Mouse (Mus musculus) heart, adult 18-20 months (tissue): Measurements from ENCODE around the gene Col4a1. TPM values are rescaled to one million over a fixed set of nuclear protein-coding genes. Genes with fewer than 3 reads are reported as not detected.

Source experiments
- DNase-seq, 2 experiments: peaks; one replicate each; pipeline ENCODE4 v3.0.0; 2021 to 2022; ENCODE audit warnings: mixed read lengths in 1 of 2
- total RNA-seq, 2 experiments: library from RNA; stranded (reverse); gene quantifications; 2 replicates each; pipeline ENCODE4 v1.2.3; 2021

Col4a1 gene
- total RNA-seq, 2 experiments from 2014 or later = 217 to 274 TPM

GRCm38 (mm10) chr8:11299317-11299602, 13.4 kb downstream of the Col4a1 start:
- no peak for DNase-seq

DNA sequence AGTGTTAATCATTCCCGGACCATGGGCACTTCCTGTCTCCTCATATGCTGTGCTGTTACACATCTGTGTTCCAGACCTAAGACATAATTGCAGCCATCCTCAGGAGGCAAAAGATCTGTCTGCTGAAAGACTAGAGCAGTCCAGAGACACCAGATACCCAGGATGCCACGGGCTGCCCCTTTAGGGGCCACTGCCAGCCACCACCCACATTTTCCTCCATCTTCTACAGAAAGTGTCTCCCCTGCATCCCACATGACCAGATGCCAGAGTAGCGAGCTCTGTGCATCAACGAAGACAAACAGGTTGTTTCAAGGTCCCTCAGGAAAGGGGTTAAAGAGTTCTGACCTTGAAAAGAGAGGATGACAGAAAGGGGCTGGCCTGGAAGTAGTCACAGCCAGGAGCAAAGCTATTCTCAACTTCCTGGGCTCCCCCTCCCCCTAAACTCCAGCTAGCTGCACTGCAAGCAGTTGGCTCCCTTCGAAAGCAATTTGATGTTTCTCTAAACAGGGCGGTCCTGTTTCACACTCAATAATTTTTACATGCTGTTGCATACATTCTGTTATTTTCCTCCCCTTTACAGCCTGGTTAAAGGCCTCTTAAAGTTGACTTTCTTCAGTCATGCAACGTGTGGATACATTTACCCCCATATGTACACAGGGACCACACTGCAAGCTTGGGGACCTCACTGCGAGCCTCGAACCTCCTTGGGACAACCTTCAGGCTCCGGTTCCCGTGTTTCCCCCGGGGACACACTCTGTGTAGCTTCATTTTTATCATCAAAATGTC, 13.9 kb downstream of the Col4a1 start:
- DNase-seq = no peak

- DNase-seq = peak; percentile 74 to 89
Observed at GRCm38 (mm10) chr8:11297141-11297838, 15.3 kb downstream of the Col4a1 start.

DNA sequence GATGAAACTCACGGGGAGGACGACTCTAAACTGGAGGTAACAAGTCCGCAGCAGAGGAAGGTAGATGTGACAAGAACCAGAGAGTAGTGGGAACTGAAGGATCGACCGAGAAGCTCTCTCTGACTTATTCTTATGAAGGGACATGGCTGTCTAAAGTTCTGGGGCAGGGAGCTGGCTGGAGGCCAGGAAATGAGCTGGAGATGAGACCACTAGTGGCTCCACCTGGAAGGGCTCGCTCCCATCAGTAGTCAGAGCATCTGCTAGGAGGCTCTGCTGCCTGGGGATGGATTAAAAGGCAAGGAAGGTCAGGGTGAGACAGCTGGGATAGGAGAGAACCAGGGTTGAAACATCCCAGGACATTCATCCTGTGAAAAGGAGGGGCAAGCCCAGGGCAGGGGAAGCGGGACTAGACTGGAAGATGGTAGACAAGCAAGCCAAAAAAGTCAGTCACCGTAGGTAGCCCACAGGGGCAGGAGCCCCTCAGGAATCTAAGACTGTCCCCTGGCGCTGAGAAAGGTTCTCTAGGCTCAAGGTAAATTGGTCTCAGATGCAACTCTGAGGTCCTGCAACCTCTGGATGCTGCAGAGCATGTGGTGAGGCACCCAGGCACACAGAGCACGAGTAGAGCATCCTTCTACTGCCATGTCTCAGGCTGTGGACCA, 16.2 kb downstream of the Col4a1 start:
- DNase-seq = peak in 1 of 2 experiments; percentile 26

- DNase-seq = peak in 1 of 2 experiments; percentile 77
Observed at GRCm38 (mm10) chr8:11292611-11293010, 20.0 kb downstream of the Col4a1 start.

GRCm38 (mm10) chr8:11290533-11290932, 22.1 kb downstream of the Col4a1 start:
- no peak for DNase-seq

DNA sequence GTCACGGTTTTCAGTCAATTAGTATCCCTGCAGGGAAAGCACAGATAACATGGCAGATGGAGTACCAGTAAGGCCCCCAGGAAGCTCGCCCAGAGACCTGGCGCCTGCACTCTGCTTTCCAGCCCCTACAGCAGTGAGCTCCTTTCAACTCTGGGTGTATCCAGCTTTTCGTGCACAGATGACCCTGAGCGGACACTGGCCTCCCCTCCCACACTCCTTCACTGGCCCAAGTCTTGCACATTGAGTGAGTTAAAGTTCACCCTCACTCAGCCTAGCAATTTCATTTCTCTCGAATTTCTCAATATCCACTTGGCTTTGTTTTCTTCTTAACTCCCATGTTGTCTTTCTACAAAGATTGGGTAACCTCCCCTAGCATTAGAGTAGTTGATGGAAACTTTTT, 24.3 kb downstream of the Col4a1 start:
- peak in 1 of 2 experiments; percentile 53 for DNase-seq

DNA sequence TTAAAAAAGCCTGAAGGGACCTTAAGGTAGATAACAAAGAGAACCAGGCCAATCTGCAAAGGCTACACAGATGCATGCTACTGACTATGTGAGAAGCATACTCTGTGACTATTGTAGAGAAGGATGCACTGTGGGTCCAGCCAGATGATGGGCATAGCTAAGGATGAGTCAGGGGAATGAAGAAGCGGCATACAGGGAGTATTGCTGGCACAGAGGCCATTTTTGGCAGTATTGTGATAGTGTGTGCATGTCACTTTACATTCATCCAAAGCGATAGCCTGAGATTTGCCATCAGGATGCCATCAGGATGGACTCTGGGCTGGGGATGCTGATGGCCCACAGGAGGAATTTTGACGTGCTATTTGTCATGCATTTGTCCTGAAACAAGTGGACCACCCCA, 25.5 kb downstream of the Col4a1 start:
- no peak for DNase-seq

- DNase-seq = peak in 1 of 2 experiments; percentile 62
Observed at GRCm38 (mm10) chr8:11285437-11285836, 27.2 kb downstream of the Col4a1 start.

DNA sequence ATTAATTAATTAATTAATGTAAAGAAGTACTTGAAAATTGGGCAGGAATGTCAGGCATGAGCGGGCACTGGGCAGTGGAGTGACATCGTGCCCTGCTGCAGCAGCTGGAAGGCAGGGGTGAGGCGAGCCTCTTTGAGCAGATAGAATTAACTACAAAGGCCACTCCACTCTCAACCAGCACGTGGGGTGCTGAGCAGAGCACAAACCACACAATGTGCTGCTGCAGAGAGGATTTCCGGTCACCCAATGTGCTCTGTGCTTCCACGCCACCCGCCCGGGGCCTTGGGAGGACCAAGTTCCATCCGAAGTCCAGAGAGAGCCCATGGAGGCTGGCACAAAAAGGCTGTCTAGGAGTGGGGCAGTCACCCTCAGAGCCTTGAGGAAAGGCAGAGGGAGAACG, 29.4 kb downstream of the Col4a1 start:
- peak in 1 of 2 experiments; percentile 69 for DNase-seq

GRCm38 (mm10) chr8:11282696-11283095, 29.9 kb downstream of the Col4a1 start:
- DNase-seq = no peak

DNA sequence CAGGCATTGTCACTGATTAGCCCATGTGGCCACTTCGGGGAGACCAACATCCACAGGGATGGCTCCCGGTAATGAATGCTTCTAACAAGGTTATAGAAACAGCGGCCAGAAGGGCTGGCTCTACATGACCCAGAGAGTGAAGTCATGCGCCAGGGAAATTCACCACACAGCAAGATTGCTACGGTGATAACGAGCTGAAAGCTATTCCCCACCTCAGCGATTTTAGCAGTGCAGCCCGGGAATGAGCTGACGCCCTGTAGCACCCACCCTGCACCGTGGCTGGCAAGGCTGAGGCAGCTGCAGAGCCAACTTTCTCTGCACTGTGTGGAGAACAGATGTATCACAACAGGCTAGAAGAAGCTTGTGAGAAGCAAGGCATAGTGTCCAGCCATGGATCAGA, 30.5 kb downstream of the Col4a1 start:
- no peak for DNase-seq

GRCm38 (mm10) chr8:11280721-11281268, 31.8 kb downstream of the Col4a1 start:
- DNase-seq = no peak

- DNase-seq = peak; percentile 50 to 81
Observed at GRCm38 (mm10) chr8:11279296-11279826, 33.3 kb downstream of the Col4a1 start.

DNA sequence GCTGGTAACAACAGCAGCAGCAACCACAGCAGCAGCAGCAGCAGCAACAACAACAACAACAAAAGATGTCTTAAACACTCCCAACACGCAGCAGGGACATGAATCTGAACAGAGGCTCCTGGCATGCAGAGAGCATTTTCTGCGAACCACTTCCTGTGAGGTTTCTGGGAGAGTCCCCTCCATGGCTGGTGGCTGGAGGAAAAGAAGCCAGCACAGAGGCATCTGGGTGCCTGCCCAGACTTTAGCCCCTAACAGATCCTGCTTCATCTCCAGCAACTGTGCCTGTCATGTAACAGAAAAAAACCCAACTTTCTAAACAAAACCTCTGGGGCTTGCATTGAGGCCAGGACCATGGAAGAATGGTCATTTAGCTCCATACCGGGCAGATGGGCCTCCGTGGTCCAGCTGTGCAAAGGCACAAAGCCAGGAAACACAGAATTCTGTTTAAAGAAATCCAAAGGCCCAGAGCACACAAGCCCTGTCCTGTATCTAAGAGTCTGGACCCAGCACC, 34.5 kb downstream of the Col4a1 start:
- peak; percentile 77 to 87 for DNase-seq

GRCm38 (mm10) chr8:11277602-11278051, 35.0 kb downstream of the Col4a1 start:
- peak in 1 of 2 experiments; percentile 81 for DNase-seq

DNA sequence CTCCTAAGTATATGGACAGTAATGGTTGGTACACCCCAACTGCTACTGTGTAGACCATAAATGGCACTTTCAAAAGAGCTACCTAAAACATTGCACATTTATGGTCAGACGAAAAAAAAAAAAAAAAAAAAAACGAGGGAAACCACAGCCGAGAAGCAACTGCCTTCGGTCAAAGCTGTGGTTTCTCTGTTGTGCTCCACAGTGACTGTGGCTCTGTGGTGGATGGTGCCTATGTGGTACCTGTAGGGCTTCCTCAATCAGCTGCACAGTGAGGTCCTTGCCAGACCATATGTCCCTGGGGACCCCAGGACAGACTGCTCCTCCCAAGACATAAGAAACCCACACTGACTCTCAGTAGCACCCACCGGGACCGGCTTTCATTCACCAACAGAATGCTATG, 36.3 kb downstream of the Col4a1 start:
- DNase-seq = no peak

GRCm38 (mm10) chr8:11274415-11274814, 38.2 kb downstream of the Col4a1 start:
- DNase-seq = no peak

- DNase-seq = peak; percentile 88 to 92
Observed at GRCm38 (mm10) chr8:11273506-11274158, 39.0 kb downstream of the Col4a1 start.

DNA sequence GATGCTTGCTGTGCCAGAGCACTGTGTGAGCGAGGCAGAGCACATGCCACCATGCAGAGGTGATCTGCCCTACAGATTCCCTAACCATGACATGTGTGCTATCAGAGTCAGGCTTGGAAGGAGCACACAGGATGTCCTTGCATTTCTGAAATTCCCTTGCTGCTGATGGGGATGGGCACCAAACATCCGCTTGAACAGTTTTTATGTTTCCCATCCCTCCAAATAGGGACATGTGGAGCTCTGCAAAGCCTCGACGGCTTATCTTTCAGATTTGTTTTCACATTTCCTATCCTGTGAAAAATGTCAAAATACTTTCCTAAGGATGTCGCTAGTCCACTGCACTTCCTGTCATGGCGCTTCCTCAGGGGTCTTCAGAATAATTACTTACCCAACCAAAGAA, 40.4 kb downstream of the Col4a1 start:
- DNase-seq = no peak

- peak; percentile 82 to 92 for DNase-seq
Observed at GRCm38 (mm10) chr8:11270826-11271225, 41.8 kb downstream of the Col4a1 start.

DNA sequence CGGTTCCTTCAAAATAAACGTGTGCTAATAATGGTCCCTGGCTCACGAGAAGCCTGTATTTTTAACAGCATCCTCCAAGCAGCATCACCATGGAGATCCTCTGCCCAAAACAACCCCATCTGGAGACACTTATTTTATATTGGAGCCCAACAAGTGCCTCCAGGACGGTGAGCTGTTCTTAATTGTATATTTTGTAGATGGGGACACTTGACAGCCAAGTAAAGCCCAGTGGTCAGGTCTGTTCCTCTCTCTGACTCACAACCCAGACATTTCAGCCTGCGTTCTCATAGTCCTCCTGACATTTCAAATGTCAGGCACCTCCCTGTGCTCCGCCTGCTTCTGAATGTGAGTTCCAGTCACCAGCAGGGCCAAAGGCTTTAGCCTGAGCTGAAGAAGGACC, 43.9 kb downstream of the Col4a1 start:
- no peak for DNase-seq
